Mouse (Mus musculus) heart, postnatal 0 days (tissue): Measurements from ENCODE around the gene Hexb. TPM values are rescaled to one million over a fixed set of nuclear protein-coding genes. Genes with fewer than 3 reads are reported as not detected.
A peak's percentile ranks its signal among the peaks of the same experiment; 100 is the strongest.

Source experiments
- ATAC-seq: fragments of 200-750 bp; cut with Nextera tagmentation; 2 replicates; pipeline ENCODE4 v1.8.0; 2017; ENCODE audit warnings: low read depth, moderate number of reproducible peaks, moderate library complexity; ENCODE audit not compliant: insufficient read depth
- DNase-seq: peaks from one replicate; pipeline ENCODE4 v3.0.0-alpha.2; 2016; ENCODE audit warnings: low spot score
- H3K27ac ChIP-seq: fragments of 300-500 bp; sonication (generic); 2 replicates; pipeline ENCODE4 v1.5.1; 2014; ENCODE audit warnings: low read depth, mild to moderate bottlenecking
- H3K27me3 ChIP-seq: fragments of 300-500 bp; sonication (generic); 2 replicates; pipeline ENCODE4 v1.6.1; 2014; ENCODE audit warnings: low read length, mixed read lengths; ENCODE audit not compliant: control insufficient read depth, insufficient read depth
- H3K36me3 ChIP-seq: fragments of 300-500 bp; sonication (generic); replicated peaks from 2 replicates; pipeline ENCODE4 v1.6.1; 2014; ENCODE audit warnings: low read length, mixed read lengths; ENCODE audit not compliant: control insufficient read depth, insufficient read depth
- H3K4me1 ChIP-seq: fragments of 300-500 bp; sonication (generic); 2 replicates; pipeline ENCODE4 v1.6.1; 2014; ENCODE audit warnings: antibody characterized with exemption; ENCODE audit not compliant: control insufficient read depth, insufficient read depth
- H3K4me2 ChIP-seq: fragments of 300-500 bp; sonication (generic); 2 replicates; pipeline ENCODE4 v1.6.1; 2014; ENCODE audit warnings: low read depth, mild to moderate bottlenecking, low read length, moderate library complexity
- H3K4me3 ChIP-seq: fragments of 300-500 bp; sonication (generic); 2 replicates; pipeline ENCODE4 v1.5.1; 2014; ENCODE audit warnings: low read depth, low read length
- H3K9ac ChIP-seq: fragments of 300-500 bp; sonication (generic); replicated peaks from 2 replicates; pipeline ENCODE4 v1.6.1; 2014; ENCODE audit warnings: low read depth, low read length, mixed read lengths
- H3K9me3 ChIP-seq: fragments of 300-500 bp; sonication (generic); replicated peaks from 2 replicates; pipeline ENCODE4 v1.6.1; 2016; ENCODE audit warnings: low read length; ENCODE audit not compliant: control insufficient read depth
- CTCF ChIP-seq: IDR thresholded peaks from 2 replicates; pipeline ENCODE4 v1.5.1; 2016; ENCODE audit warnings: antibody characterized with exemption, control low read depth, low read depth
- EP300 ChIP-seq: IDR thresholded peaks from 2 replicates; pipeline ENCODE4 v1.6.1; 2016; ENCODE audit warnings: antibody characterized with exemption, low read depth
- WGBS: fragments of 180-500 bp; shearing (Covaris S2); extraction: QIAGEN DNeasy Blood & Tissue Kit; methylation state at CpG from one replicate; pipeline ENCODE4 v1.1.7; 2014; 5-methylcytosine and 5-hydroxymethylcytosine counted together
- polyA plus RNA-seq: library from polyadenylated mRNA; unstranded; fragments of >200 nt; fragmentation: Nextera tagmentation; extraction: Ambion mirVana; gene quantifications from 2 replicates; pipeline ENCODE4 v1.2.1, GENCODE M21; 2015
- total RNA-seq: library from RNA; depleted of rRNA; stranded (reverse); fragments of >200 nt; gene quantifications from 2 replicates; pipeline ENCODE4 v1.2.3, GENCODE M21; 2014; ENCODE audit warnings: low replicate concordance

The Hexb gene
- total and polyA plus RNA-seq, 2 experiments from 2014 or later: 21.4 to 21.9 TPM

GRCm38 (mm10) chr13:97220022-97220421 is 21.9 kb upstream of the Hexb start:
- 88% methylated on average over 3 of the region's 3 CpGs for WGBS
- ATAC-seq: no peak

GRCm38 (mm10) chr13:97216196-97216595 is 18.0 kb upstream of the Hexb start:
- TF ChIP-seq CTCF (no peak), EP300 (no peak)
- no peak overlapping the region for H3K4me2 ChIP-seq
- H3K27me3 ChIP-seq: no peaks in the 10 kb centered on the region
- 74% methylated on average over 5 of the region's 5 CpGs for WGBS
- DNase-seq (no peak), ATAC-seq (no peak)
- no peaks in the 10 kb centered on the region for H3K9me3 ChIP-seq
- no peaks in the 10 kb centered on the region for H3K4me1 ChIP-seq
- H3K36me3 ChIP-seq: no peaks in the 10 kb centered on the region
- no peak overlapping the region for H3K9ac ChIP-seq
- no peak overlapping the region for H3K27ac ChIP-seq
- no peak overlapping the region for H3K4me3 ChIP-seq

More at GRCm38 (mm10) chr13:97220022-97220421, 21.9 kb upstream of the Hexb start:
- Histone ChIP-seq H3K4me3 (no peak overlapping the region), H3K9ac (no peak overlapping the region), H3K4me1 (no peaks in the 10 kb centered on the region), H3K36me3 (no peaks in the 10 kb centered on the region), H3K4me2 (no peak overlapping the region), H3K9me3 (no peaks in the 10 kb centered on the region), H3K27ac (no peak overlapping the region), H3K27me3 (no peaks in the 10 kb centered on the region)
- no peak for DNase-seq
- TF ChIP-seq EP300 (no peak), CTCF (no peak)

GRCm38 (mm10) chr13:97215563-97215962 is 17.4 kb upstream of the Hexb start:
- Histone ChIP-seq H3K4me1 (no peaks in the 10 kb centered on the region), H3K9ac (no peak overlapping the region), H3K9me3 (no peaks in the 10 kb centered on the region), H3K27me3 (no peaks in the 10 kb centered on the region), H3K4me3 (no peak overlapping the region), H3K27ac (no peak overlapping the region), H3K4me2 (no peak overlapping the region), H3K36me3 (no peaks in the 10 kb centered on the region)
- 56% methylated on average over 4 of the region's 4 CpGs for WGBS
- no peak for DNase-seq
- TF ChIP-seq EP300 (no peak), CTCF (no peak)
- no peak for ATAC-seq

DNA sequence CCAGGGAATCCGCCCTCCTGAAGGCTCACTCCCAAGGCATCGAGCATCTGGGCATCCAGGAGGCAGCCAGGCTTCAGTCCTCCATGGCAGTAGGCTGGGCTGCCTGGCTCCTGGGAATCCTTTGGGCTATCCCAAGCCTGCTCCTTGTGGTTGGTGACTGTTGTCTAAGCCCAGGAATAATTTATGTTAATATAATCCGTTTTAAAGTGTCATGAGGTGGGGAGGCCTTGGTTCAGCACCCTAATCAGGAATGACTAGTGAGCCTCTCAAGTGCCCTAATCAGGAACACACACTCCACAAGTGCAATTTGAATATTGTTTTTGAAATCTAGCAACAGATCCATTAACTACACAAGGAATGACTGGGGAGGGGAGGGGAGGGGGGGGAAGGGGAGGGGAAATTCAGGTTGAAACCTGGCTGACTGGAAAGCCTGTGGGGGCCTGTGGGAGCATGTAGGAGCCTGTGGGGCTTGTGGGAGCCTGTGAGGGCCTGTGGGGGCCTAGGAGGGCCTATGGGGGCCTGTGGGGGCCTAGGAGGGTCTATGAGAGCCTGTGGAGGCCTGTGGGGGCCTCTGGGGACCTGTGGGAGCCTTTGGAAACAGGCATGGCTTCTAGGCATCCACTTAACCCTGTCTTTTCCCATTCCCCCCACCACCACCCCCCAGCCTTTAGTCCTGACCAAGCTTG is 16.6 kb upstream of the Hexb start:
- Histone ChIP-seq H3K27me3 (no peaks in the 10 kb centered on the region), H3K36me3 (no peaks in the 10 kb centered on the region), H3K4me2 (no peak overlapping the region), H3K4me1 (no peaks in the 10 kb centered on the region), H3K4me3 (no peak overlapping the region), H3K27ac (no peak overlapping the region), H3K9ac (no peak overlapping the region), H3K9me3 (no peaks in the 10 kb centered on the region)
- TF ChIP-seq EP300 (no peak), CTCF (no peak)
- WGBS: 62% methylated on average over 3 of the region's 3 CpGs
- no peak for ATAC-seq
- DNase-seq: no peak

- H3K4me3 ChIP-seq: no peak overlapping the region
- TF ChIP-seq CTCF: no peak
- TF ChIP-seq EP300: no peak
- ATAC-seq: no peak
- H3K9ac ChIP-seq: no peak overlapping the region; the same call in 1 of the 2 replicates
- no peaks in the 10 kb centered on the region for H3K4me1 ChIP-seq
- no peaks in the 10 kb centered on the region for H3K9me3 ChIP-seq
- no peak overlapping the region for H3K4me2 ChIP-seq
- no peak for DNase-seq
- H3K27ac ChIP-seq: peak overlapping the region; percentile 28; the same call in 1 of the 2 replicates
- H3K27me3 ChIP-seq: no peaks in the 10 kb centered on the region
- no peaks in the 10 kb centered on the region for H3K36me3 ChIP-seq
- 33% methylated on average over 3 of the region's 3 CpGs for WGBS
Observed at GRCm38 (mm10) chr13:97208500-97209010, 10.4 kb upstream of the Hexb start.

GRCm38 (mm10) chr13:97208112-97208478 is 9.9 kb upstream of the Hexb start:
- no peak overlapping the region for H3K4me2 ChIP-seq
- H3K36me3 ChIP-seq: no peaks in the 10 kb centered on the region
- no peaks in the 10 kb centered on the region for H3K4me1 ChIP-seq
- TF ChIP-seq CTCF: no peak
- TF ChIP-seq EP300: no peak
- peak overlapping the region; percentile 28; the same call in 1 of the 2 replicates for H3K27ac ChIP-seq
- H3K4me3 ChIP-seq: no peak overlapping the region
- H3K9me3 ChIP-seq: no peaks in the 10 kb centered on the region
- DNase-seq: no peak
- no peak overlapping the region; the same call in 1 of the 2 replicates for H3K9ac ChIP-seq
- 50% methylated on average over 7 of the region's 7 CpGs for WGBS
- H3K27me3 ChIP-seq: no peaks in the 10 kb centered on the region
- no peak for ATAC-seq
